Mouse (Mus musculus) limb, embryonic 14.5 days (tissue): ENCODE data around the gene Exoc3. TPM values are rescaled to one million over a fixed set of nuclear protein-coding genes. Genes with fewer than 3 reads are reported as not detected.

Experiments
- ATAC-seq: fragments of 200-750 bp; cut with Nextera tagmentation; 2 replicates; pipeline ENCODE4 v1.8.0; 2017; ENCODE audit warnings: low read depth, moderate number of reproducible peaks, moderate TSS enrichment; ENCODE audit not compliant: low FRiP score
- DNase-seq: peaks from one replicate; pipeline ENCODE4 v3.0.0-alpha.2; 2015; ENCODE audit warnings: low spot score
- H3K27ac ChIP-seq: fragments of 300-500 bp; sonication (generic); replicated peaks from 2 replicates; pipeline ENCODE4 v1.5.1; 2014; ENCODE audit warnings: low read depth, mild to moderate bottlenecking, low read length, moderate library complexity, mixed read lengths
- H3K27me3 ChIP-seq: fragments of 300-500 bp; sonication (generic); 2 replicates; pipeline ENCODE4 v1.6.1; 2014; ENCODE audit warnings: low read length, mixed read lengths; ENCODE audit not compliant: control insufficient read depth, insufficient read depth
- H3K36me3 ChIP-seq: fragments of 300-500 bp; sonication (generic); 2 replicates; pipeline ENCODE4 v1.6.1; 2014; ENCODE audit warnings: mild to moderate bottlenecking, low read length, moderate library complexity, mixed read lengths; ENCODE audit not compliant: control insufficient read depth, insufficient read depth
- H3K4me1 ChIP-seq: fragments of 300-500 bp; sonication (generic); 2 replicates; pipeline ENCODE4 v1.6.1; 2014; ENCODE audit warnings: antibody characterized with exemption, low read length, mixed read lengths; ENCODE audit not compliant: control insufficient read depth, insufficient read depth
- H3K4me2 ChIP-seq: fragments of 300-500 bp; sonication (generic); replicated peaks from 2 replicates; pipeline ENCODE4 v1.6.1; 2014; ENCODE audit warnings: low read depth, mild to moderate bottlenecking, low read length, moderate library complexity; ENCODE audit not compliant: severe bottlenecking
- H3K4me3 ChIP-seq: fragments of 300-500 bp; sonication (generic); replicated peaks from 2 replicates; pipeline ENCODE4 v1.5.1; 2014; ENCODE audit warnings: low read length
- H3K9ac ChIP-seq: fragments of 300-500 bp; sonication (generic); 2 replicates; pipeline ENCODE4 v1.6.1; 2014; ENCODE audit warnings: mild to moderate bottlenecking, low read depth, low read length, moderate library complexity; ENCODE audit not compliant: severe bottlenecking
- H3K9me3 ChIP-seq: fragments of 300-500 bp; sonication (generic); 2 replicates; pipeline ENCODE4 v1.6.1; 2016; ENCODE audit warnings: low read length; ENCODE audit not compliant: control insufficient read depth
- POLR2A ChIP-seq: fragments of 200-500 bp; IDR thresholded peaks from 2 replicates; pipeline ENCODE4 v1.8.0; 2012; ENCODE audit warnings: inconsistent platforms, mild to moderate bottlenecking, moderate library complexity, borderline replicate concordance; ENCODE audit not compliant: insufficient read depth, insufficient read length; ENCODE audit errors: extremely low read depth
- WGBS: fragments of 180-500 bp; shearing (Covaris S2); extraction: QIAGEN DNeasy Blood & Tissue Kit; methylation state at CpG from one replicate; pipeline ENCODE4 v1.1.7; 2014; 5-methylcytosine and 5-hydroxymethylcytosine counted together
- polyA plus RNA-seq, 2 experiments: library from polyadenylated mRNA; depleted of rRNA in 1 of 2; stranded (reverse) in 1 of 2; unstranded in 1 of 2; fragments of >200 nt; fragmentation: Nextera tagmentation in 1 of 2; extraction: Ambion mirVana in 1 of 2; gene quantifications; 2 replicates each; pipeline versions ENCODE4 v1.2.1 to v1.2.3; 2012 to 2014

Gene Exoc3
- polyA plus RNA-seq, 2 experiments: 42.6 to 89.7 TPM

DNA sequence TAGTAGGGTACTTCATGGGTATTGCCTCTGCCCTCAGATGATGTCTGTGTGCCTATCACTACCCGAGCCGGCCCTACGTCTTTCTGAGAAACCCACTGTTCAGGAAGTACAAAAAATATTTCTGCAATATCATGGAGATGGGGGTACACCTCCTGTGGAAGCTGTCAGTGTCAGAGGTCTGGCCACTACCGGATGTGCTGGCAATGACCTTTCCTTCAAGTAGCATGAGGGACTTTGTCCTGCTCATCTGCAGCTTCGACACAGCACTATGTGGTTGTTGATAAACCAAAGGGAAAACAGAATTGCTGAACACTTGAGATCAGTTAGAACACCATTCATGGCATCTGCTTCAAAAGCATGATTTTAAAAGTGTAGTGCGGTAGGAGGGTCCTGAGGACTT, 67.7 kb downstream of the Exoc3 start:
- Histone ChIP-seq H3K9ac (no peak overlapping the region), H3K9me3 (no peaks in the 10 kb centered on the region), H3K4me2 (no peak overlapping the region), H3K27me3 (no peaks in the 10 kb centered on the region), H3K36me3 (no peaks in the 10 kb centered on the region), H3K27ac (no peak overlapping the region), H3K4me1 (no peaks in the 10 kb centered on the region), H3K4me3 (no peak overlapping the region)
- WGBS: 91% methylated on average over 6 of the region's 6 CpGs
- DNase-seq (no peak), ATAC-seq (no peak)
- TF ChIP-seq POLR2A: no peak

DNA sequence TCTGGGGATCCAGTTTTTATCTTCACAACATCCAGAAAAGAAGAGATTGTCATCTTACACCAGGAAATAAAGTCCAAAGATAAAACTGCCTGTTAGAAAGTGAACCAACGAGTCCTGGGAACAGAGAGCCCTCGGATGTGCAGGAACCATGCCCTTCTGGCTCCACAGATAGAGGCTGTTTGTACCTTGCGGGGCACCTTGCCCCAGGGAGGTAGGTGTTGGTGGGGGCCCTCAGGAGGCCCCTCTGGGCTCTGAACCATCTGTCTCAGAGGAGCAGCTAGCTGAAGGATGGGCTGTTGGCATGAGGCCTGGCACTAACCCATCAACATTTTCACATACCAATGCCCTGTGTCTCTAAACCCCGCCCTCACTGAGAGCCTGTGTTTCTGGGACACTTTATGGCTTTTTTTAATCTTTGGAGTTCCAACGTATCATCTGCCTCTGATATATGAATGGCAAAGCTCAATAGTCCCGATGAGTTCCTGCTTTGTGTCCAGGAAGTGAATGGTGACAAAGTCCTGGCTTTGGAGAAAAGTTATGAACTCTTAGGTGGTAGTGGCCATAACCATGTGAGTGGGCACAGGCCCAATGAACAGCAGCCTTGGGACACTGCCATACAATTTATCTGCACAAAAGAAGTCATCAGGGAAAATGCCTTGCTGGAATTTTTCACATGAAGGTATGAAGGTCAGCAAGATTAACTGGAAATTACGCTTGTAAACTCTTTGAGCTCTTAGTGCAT, 69.5 kb downstream of the Exoc3 start:
- DNase-seq: no peak
- no peak for ATAC-seq
- H3K27me3 ChIP-seq: no peaks in the 10 kb centered on the region
- no peak for TF ChIP-seq POLR2A
- H3K27ac ChIP-seq: no peak overlapping the region
- no peak overlapping the region for H3K4me3 ChIP-seq
- H3K36me3 ChIP-seq: no peaks in the 10 kb centered on the region
- 74% methylated on average over 7 of the region's 7 CpGs for WGBS
- H3K9me3 ChIP-seq: no peaks in the 10 kb centered on the region
- H3K9ac ChIP-seq: no peak overlapping the region
- no peak overlapping the region for H3K4me2 ChIP-seq
- H3K4me1 ChIP-seq: no peaks in the 10 kb centered on the region

DNA sequence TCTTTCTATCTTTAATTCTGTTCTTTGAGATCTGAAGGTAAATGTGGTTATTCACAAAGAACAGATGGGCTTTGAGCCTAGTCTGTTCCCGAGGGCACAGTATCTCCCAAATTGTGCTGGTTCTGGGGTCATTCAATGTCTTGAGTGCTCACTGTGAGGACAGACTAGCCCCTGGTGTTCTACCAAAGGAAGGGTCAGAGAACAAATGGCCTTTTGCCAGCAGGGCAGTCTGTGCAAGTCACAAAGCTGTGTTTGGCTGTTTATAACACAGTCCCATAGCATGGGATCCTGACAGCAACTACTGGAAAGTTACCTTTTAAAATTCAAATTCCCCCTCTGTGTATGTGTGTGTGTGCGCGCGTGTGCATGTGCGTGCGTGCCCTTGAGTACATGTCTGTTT, 78.6 kb downstream of the Exoc3 start:
- WGBS: 86% methylated on average over 6 of the region's 6 CpGs
- no peaks in the 10 kb centered on the region for H3K27me3 ChIP-seq
- no peak for ATAC-seq

DNA sequence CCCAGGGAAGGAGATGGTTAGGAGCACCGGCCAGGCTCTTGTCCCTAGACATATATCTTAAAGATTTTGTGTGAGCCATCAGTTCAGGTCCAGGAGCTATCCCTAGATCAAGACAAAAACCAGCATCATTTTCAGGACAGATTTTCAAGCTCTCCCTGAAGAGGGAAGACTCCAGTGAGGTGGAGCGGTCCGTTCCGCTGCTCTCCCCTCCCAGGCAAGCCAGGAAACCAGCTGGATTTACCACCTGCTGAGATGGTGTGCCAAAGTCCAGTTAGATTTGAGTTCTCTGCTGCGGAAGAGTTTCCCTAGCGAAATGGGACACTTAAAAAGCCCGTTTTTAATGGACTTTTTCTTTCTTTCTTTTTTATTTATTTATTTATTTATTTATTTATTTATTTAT, 81.0 kb downstream of the Exoc3 start:
- Histone ChIP-seq H3K27ac (no peak overlapping the region), H3K4me3 (no peak overlapping the region), H3K4me1 (no peaks in the 10 kb centered on the region), H3K27me3 (peaks cover 13% of the 10 kb centered on the region), H3K36me3 (no peaks in the 10 kb centered on the region), H3K9ac (no peak overlapping the region), H3K9me3 (no peaks in the 10 kb centered on the region), H3K4me2 (no peak overlapping the region)
- no peak for ATAC-seq
- 62% methylated on average over 7 of the region's 7 CpGs for WGBS
- TF ChIP-seq POLR2A: no peak
- no peak for DNase-seq

More for the DNA sequence above, 78.6 kb downstream of the Exoc3 start:
- Histone ChIP-seq H3K9me3 (no peaks in the 10 kb centered on the region), H3K4me1 (no peaks in the 10 kb centered on the region), H3K9ac (no peak overlapping the region), H3K4me2 (no peak overlapping the region), H3K36me3 (no peaks in the 10 kb centered on the region), H3K4me3 (no peak overlapping the region), H3K27ac (no peak overlapping the region)
- no peak for DNase-seq
- TF ChIP-seq POLR2A: no peak

DNA sequence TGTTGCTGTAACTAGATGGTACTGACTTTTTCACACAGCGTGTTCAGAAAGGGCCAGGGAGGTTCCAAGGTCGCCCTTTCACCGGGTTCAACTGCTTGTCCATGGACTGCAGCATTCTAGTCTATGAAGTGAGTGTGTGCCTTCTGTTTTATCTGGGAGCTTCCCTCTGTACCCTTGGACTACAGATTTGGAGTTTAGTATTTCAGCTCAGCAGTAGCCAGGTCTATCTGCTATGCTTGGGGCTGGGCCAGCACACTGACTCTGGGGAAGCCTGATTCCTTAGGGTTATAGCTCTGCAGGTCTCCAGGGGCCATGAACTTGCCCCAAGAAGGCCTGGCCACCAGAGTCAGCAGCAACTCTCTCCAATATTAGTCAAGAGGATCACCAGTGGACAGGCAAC, 85.9 kb downstream of the Exoc3 start:
- H3K4me2 ChIP-seq: no peak overlapping the region
- WGBS: 78% methylated on average over 3 of the region's 3 CpGs

More for the DNA sequence above, 85.9 kb downstream of the Exoc3 start:
- no peak for TF ChIP-seq POLR2A
- DNase-seq: no peak
- Histone ChIP-seq H3K4me1 (0 out of 2 replicates have a peak, but pooled peaks cover 5% of the 10 kb centered on the region), H3K4me3 (no peak overlapping the region), H3K27me3 (peaks cover 48% of the 10 kb centered on the region), H3K27ac (no peak overlapping the region), H3K36me3 (no peaks in the 10 kb centered on the region), H3K9ac (no peak overlapping the region), H3K9me3 (no peaks in the 10 kb centered on the region)
- ATAC-seq: no peak
